Mouse (Mus musculus) erythroblast, embryonic 14.5 days (primary cell): Measurements from ENCODE around the gene Hspb11.

Experiments used
- GATA1 ChIP-seq: IDR thresholded peaks from 2 replicates; pipeline ENCODE4 v1.6.1; 2012; ENCODE audit warnings: low read length, inconsistent platforms, mixed read lengths
- TAL1 ChIP-seq: IDR thresholded peaks from 3 replicates; pipeline ENCODE4 v1.6.1; 2012; ENCODE audit warnings: low read length, inconsistent platforms, mixed read lengths

GRCm38 (mm10) chr4:107273683-107274082 lies 20.3 kb downstream of the Hspb11 start:
- no peak for TF ChIP-seq GATA1
- TF ChIP-seq TAL1, result no peak
